Mouse (Mus musculus): ENCODE measurements at regions not wholly inside any gene's neighbourhood (a gene's known extent, or its start where the extent isn't known, plus 50 kb on each side); places are given as distances from the start of the nearest gene placed in this dataset.

GRCm38 (mm10) chr5:28947465-28947864 lies 248.3 kb upstream of the Rnf32 start:
- Histone ChIP-seq H3K9ac (ENCODE audit: low read depth, low read length) (no peak overlapping the region), H3K27ac (ENCODE audit: low read depth, low read length) (no peak overlapping the region), H3K4me2 (ENCODE audit: low read length) (no peak overlapping the region), H3K27me3 (replicated peaks; ENCODE audit: control insufficient read depth, insufficient read depth, low read length) (no peaks in the 10 kb centered on the region), H3K4me3 (ENCODE audit: low read length) (no peak overlapping the region), H3K9me3 (ENCODE audit: control insufficient read depth, low read length) (no peaks in the 10 kb centered on the region), H3K4me1 (ENCODE audit: control insufficient read depth, insufficient read depth, low read depth, low read length) (no peaks in the 10 kb centered on the region), H3K36me3 (ENCODE audit: control insufficient read depth, insufficient read depth, low read length) (no peaks in the 10 kb centered on the region)
- ATAC-seq, result no peak
- WGBS, result 76% methylated on average over 4 of the region's 4 CpGs

GRCm38 (mm10) chr5:28943571-28944316 lies 252.0 kb upstream of the Rnf32 start:
- Histone ChIP-seq H3K4me2 (ENCODE audit: low read length) (no peak overlapping the region), H3K36me3 (ENCODE audit: control insufficient read depth, insufficient read depth, low read length) (no peaks in the 10 kb centered on the region), H3K4me1 (ENCODE audit: control insufficient read depth, insufficient read depth, low read depth, low read length) (no peaks in the 10 kb centered on the region), H3K9ac (ENCODE audit: low read depth, low read length) (no peak overlapping the region), H3K4me3 (ENCODE audit: low read length) (no peak overlapping the region), H3K27ac (ENCODE audit: low read depth, low read length) (no peak overlapping the region), H3K9me3 (ENCODE audit: control insufficient read depth, low read length) (no peaks in the 10 kb centered on the region), H3K27me3 (replicated peaks; ENCODE audit: control insufficient read depth, insufficient read depth, low read length) (no peaks in the 10 kb centered on the region)
- 69% methylated on average over 13 of the region's 13 CpGs for WGBS
- ATAC-seq, result no peak

GRCm38 (mm10) chr5:28940972-28941371 lies 254.8 kb upstream of the Rnf32 start:
- H3K9ac ChIP-seq (ENCODE audit: low read depth, low read length), result no peak overlapping the region
- H3K4me2 ChIP-seq (ENCODE audit: low read length), result no peak overlapping the region
- no peaks in the 10 kb centered on the region for H3K4me1 ChIP-seq (ENCODE audit: control insufficient read depth, insufficient read depth, low read depth, low read length)
- H3K36me3 ChIP-seq (ENCODE audit: control insufficient read depth, insufficient read depth, low read length), result no peaks in the 10 kb centered on the region
- no peaks in the 10 kb centered on the region for H3K27me3 ChIP-seq (replicated peaks; ENCODE audit: control insufficient read depth, insufficient read depth, low read length)
- WGBS, result 53% methylated on average over 5 of the region's 5 CpGs
- ATAC-seq, result no peak
- no peaks in the 10 kb centered on the region for H3K9me3 ChIP-seq (ENCODE audit: control insufficient read depth, low read length)
- no peak overlapping the region for H3K27ac ChIP-seq (ENCODE audit: low read depth, low read length)
- H3K4me3 ChIP-seq (ENCODE audit: low read length), result no peak overlapping the region

GRCm38 (mm10) chr5:28919296-28920063 lies 276.3 kb upstream of the Rnf32 start:
- no peaks in the 10 kb centered on the region for H3K36me3 ChIP-seq (ENCODE audit: control insufficient read depth, insufficient read depth, low read length)
- no peaks in the 10 kb centered on the region for H3K27me3 ChIP-seq (replicated peaks; ENCODE audit: control insufficient read depth, insufficient read depth, low read length)
- H3K9me3 ChIP-seq (ENCODE audit: control insufficient read depth, low read length), result no peaks in the 10 kb centered on the region
- 89% methylated on average over 4 of the region's 4 CpGs for WGBS
- no peak overlapping the region for H3K4me2 ChIP-seq (ENCODE audit: low read length)
- no peak overlapping the region for H3K4me3 ChIP-seq (ENCODE audit: low read length)
- no peak overlapping the region for H3K27ac ChIP-seq (ENCODE audit: low read depth, low read length)
- no peak for ATAC-seq
- H3K9ac ChIP-seq (ENCODE audit: low read depth, low read length), result no peak overlapping the region
- no peaks in the 10 kb centered on the region for H3K4me1 ChIP-seq (ENCODE audit: control insufficient read depth, insufficient read depth, low read depth, low read length)

GRCm38 (mm10) chr5:28904500-28904899 lies 291.3 kb upstream of the Rnf32 start:
- H3K27me3 ChIP-seq (replicated peaks; ENCODE audit: control insufficient read depth, insufficient read depth, low read length), result no peaks in the 10 kb centered on the region
- WGBS, result 71% methylated on average over 4 of the region's 4 CpGs
- no peak for ATAC-seq

GRCm38 (mm10) chr5:28903805-28904320 lies 291.9 kb upstream of the Rnf32 start:
- Histone ChIP-seq H3K9me3 (ENCODE audit: control insufficient read depth, low read length) (no peaks in the 10 kb centered on the region), H3K4me1 (ENCODE audit: control insufficient read depth, insufficient read depth, low read depth, low read length) (no peaks in the 10 kb centered on the region), H3K36me3 (ENCODE audit: control insufficient read depth, insufficient read depth, low read length) (no peaks in the 10 kb centered on the region), H3K4me2 (ENCODE audit: low read length) (no peak overlapping the region), H3K4me3 (ENCODE audit: low read length) (no peak overlapping the region), H3K27me3 (replicated peaks; ENCODE audit: control insufficient read depth, insufficient read depth, low read length) (no peaks in the 10 kb centered on the region), H3K9ac (ENCODE audit: low read depth, low read length) (no peak overlapping the region), H3K27ac (ENCODE audit: low read depth, low read length) (no peak overlapping the region)
- WGBS, result 33% methylated on average over 3 of the region's 3 CpGs
- no peak for ATAC-seq

More at GRCm38 (mm10) chr5:28904500-28904899, 291.3 kb upstream of the Rnf32 start:
- Histone ChIP-seq H3K4me3 (ENCODE audit: low read length) (no peak overlapping the region), H3K4me2 (ENCODE audit: low read length) (no peak overlapping the region), H3K9ac (ENCODE audit: low read depth, low read length) (no peak overlapping the region), H3K36me3 (ENCODE audit: control insufficient read depth, insufficient read depth, low read length) (no peaks in the 10 kb centered on the region), H3K9me3 (ENCODE audit: control insufficient read depth, low read length) (no peaks in the 10 kb centered on the region), H3K27ac (ENCODE audit: low read depth, low read length) (no peak overlapping the region), H3K4me1 (ENCODE audit: control insufficient read depth, insufficient read depth, low read depth, low read length) (no peaks in the 10 kb centered on the region)

GRCm38 (mm10) chr5:28892703-28893249 lies 303.0 kb upstream of the Rnf32 start:
- no peak overlapping the region for H3K9ac ChIP-seq (ENCODE audit: low read depth, low read length)
- no peaks in the 10 kb centered on the region for H3K36me3 ChIP-seq (ENCODE audit: control insufficient read depth, insufficient read depth, low read length)
- no peak for ATAC-seq
- H3K4me2 ChIP-seq (ENCODE audit: low read length), result no peak overlapping the region
- H3K27ac ChIP-seq (ENCODE audit: low read depth, low read length), result no peak overlapping the region
- H3K27me3 ChIP-seq (replicated peaks; ENCODE audit: control insufficient read depth, insufficient read depth, low read length), result no peaks in the 10 kb centered on the region
- no peak overlapping the region for H3K4me3 ChIP-seq (ENCODE audit: low read length)
- 36% methylated on average over 10 of the region's 10 CpGs for WGBS
- no peaks in the 10 kb centered on the region for H3K4me1 ChIP-seq (ENCODE audit: control insufficient read depth, insufficient read depth, low read depth, low read length)
- no peaks in the 10 kb centered on the region for H3K9me3 ChIP-seq (ENCODE audit: control insufficient read depth, low read length)

- Histone ChIP-seq H3K9ac (ENCODE audit: low read depth, low read length) (no peak overlapping the region), H3K9me3 (ENCODE audit: control insufficient read depth, low read length) (no peaks in the 10 kb centered on the region), H3K27me3 (replicated peaks; ENCODE audit: control insufficient read depth, insufficient read depth, low read length) (no peaks in the 10 kb centered on the region), H3K36me3 (ENCODE audit: control insufficient read depth, insufficient read depth, low read length) (no peaks in the 10 kb centered on the region), H3K4me2 (ENCODE audit: low read length) (no peak overlapping the region), H3K4me3 (ENCODE audit: low read length) (no peak overlapping the region), H3K4me1 (ENCODE audit: control insufficient read depth, insufficient read depth, low read depth, low read length) (no peaks in the 10 kb centered on the region), H3K27ac (ENCODE audit: low read depth, low read length) (no peak overlapping the region)
- ATAC-seq, result no peak
- WGBS, result 71% methylated on average over 7 of the region's 7 CpGs
These were observed 303.8 kb upstream of the Rnf32 start for GRCm38 (mm10) chr5:28891988-28892387.

- Histone ChIP-seq H3K9me3 (ENCODE audit: control insufficient read depth, low read length) (no peaks in the 10 kb centered on the region), H3K27ac (ENCODE audit: low read depth, low read length) (no peak overlapping the region), H3K27me3 (replicated peaks; ENCODE audit: control insufficient read depth, insufficient read depth, low read length) (no peaks in the 10 kb centered on the region), H3K4me1 (ENCODE audit: control insufficient read depth, insufficient read depth, low read depth, low read length) (no peaks in the 10 kb centered on the region), H3K4me2 (ENCODE audit: low read length) (no peak overlapping the region), H3K9ac (ENCODE audit: low read depth, low read length) (no peak overlapping the region), H3K36me3 (ENCODE audit: control insufficient read depth, insufficient read depth, low read length) (no peaks in the 10 kb centered on the region), H3K4me3 (ENCODE audit: low read length) (no peak overlapping the region)
- 86% methylated on average over 5 of the region's 5 CpGs for WGBS
- no peak for ATAC-seq
These were observed 310.9 kb upstream of the Rnf32 start for GRCm38 (mm10) chr5:28884746-28885365.

Data from hindbrain, embryonic 16.5 days (tissue).